Mouse (Mus musculus): Measurements from ENCODE around the gene Otop3.

GRCm38 (mm10) chr11:115336115-115336514, 1.6 kb downstream of the Otop3 start:
- no peak for TF ChIP-seq CTCF (IDR thresholded peaks at IDR 0.05)
- no peak for TF ChIP-seq EP300 (IDR thresholded peaks at IDR 0.05; ENCODE audit: insufficient read depth, low read depth, low read length)
